Mouse (Mus musculus): Measurements from ENCODE around the gene Iqcn. TPM values are rescaled to one million over a fixed set of nuclear protein-coding genes. Genes with fewer than 3 reads are reported as not detected.

The Iqcn gene
- total and polyA plus RNA-seq, 3 experiments, result 0.06 TPM; not detected in 2

- Histone ChIP-seq H3K36me3 (ENCODE audit: control insufficient read depth, insufficient read depth, low read length) (peaks cover 2% of the 10 kb centered on the region; the same call in 1 of the 2 replicates), H3K27me3 (ENCODE audit: control insufficient read depth, insufficient read depth, low read length) (no peaks in the 10 kb centered on the region), H3K4me1 (ENCODE audit: control insufficient read depth, insufficient read depth, low read length) (peaks cover 17% of the 10 kb centered on the region), H3K27ac (peak overlapping the region; percentile 50), H3K9ac (ENCODE audit: low read depth, low read length) (no peak overlapping the region), H3K79me2 (replicated peaks; ENCODE audit: control insufficient read depth, insufficient read depth, low read length) (no peaks in the 10 kb centered on the region), H3K4me3 (no peak overlapping the region)
- 48% methylated on average over 2 of the region's 2 CpGs for WGBS
- peak in 1 of 2 experiments; percentile 53 for DNase-seq
- intact Hi-C loops (cut with DNase I), result loop anchor here (1.0 to 5.0 kb wide), 3 partner anchors 50 to 90 kb away; partner anchors contain the start of gene Rab3a
- no peak for TF ChIP-seq CTCF (IDR thresholded peaks at IDR 0.05)
- TF ChIP-seq EP300 (IDR thresholded peaks at IDR 0.05; ENCODE audit: insufficient read depth, low read depth, low read length), result no peak
- no peak for TF ChIP-seq POLR2A (IDR thresholded peaks at IDR 0.05; ENCODE audit: insufficient read depth, low read depth, low read length)
These were observed 1.0 kb upstream of the Iqcn start for GRCm38 (mm10) chr8:70701982-70702841.

GRCm38 (mm10) chr8:70702842-70703182 lies 445 bp upstream of the Iqcn start:
- peak overlapping the region; percentile 50 for H3K27ac ChIP-seq
- TF ChIP-seq POLR2A (IDR thresholded peaks at IDR 0.05; ENCODE audit: insufficient read depth, low read depth, low read length) (peak; percentile 43; the same call in 1 of the 2 replicates), EP300 (IDR thresholded peaks at IDR 0.05; ENCODE audit: insufficient read depth, low read depth, low read length) (no peak; the same call in 1 of the 2 replicates)
- no peaks in the 10 kb centered on the region for H3K79me2 ChIP-seq (replicated peaks; ENCODE audit: control insufficient read depth, insufficient read depth, low read length)
- peak; percentile 86 to 89 for DNase-seq
- no peak overlapping the region for H3K4me3 ChIP-seq
- peaks cover 13% of the 10 kb centered on the region for H3K4me1 ChIP-seq (ENCODE audit: control insufficient read depth, insufficient read depth, low read length)
- no peak overlapping the region for H3K9ac ChIP-seq (ENCODE audit: low read depth, low read length)
- no peaks in the 10 kb centered on the region for H3K27me3 ChIP-seq (ENCODE audit: control insufficient read depth, insufficient read depth, low read length)
- H3K36me3 ChIP-seq (ENCODE audit: control insufficient read depth, insufficient read depth, low read length), result peaks cover 2% of the 10 kb centered on the region; the same call in 1 of the 2 replicates
- intact Hi-C loops (cut with DNase I), result loop anchor here (5.0 kb wide), 2 partner anchors 49 to 91 kb away; partner anchors contain the start of gene Rab3a
- WGBS, result 28% methylated on average over 3 of the region's 3 CpGs

- H3K4me3 ChIP-seq, result no peak overlapping the region
- DNase-seq, result peak in 1 of 2 experiments; percentile 22
- TF ChIP-seq EP300 (IDR thresholded peaks at IDR 0.05; ENCODE audit: insufficient read depth, low read depth, low read length) (no peak), POLR2A (IDR thresholded peaks at IDR 0.05; ENCODE audit: insufficient read depth, low read depth, low read length) (no peak), CTCF (IDR thresholded peaks at IDR 0.05) (no peak)
- intact Hi-C loops (cut with DNase I), result no loop called here
- H3K79me2 ChIP-seq (replicated peaks; ENCODE audit: control insufficient read depth, insufficient read depth, low read length), result no peaks in the 10 kb centered on the region
- H3K4me1 ChIP-seq (ENCODE audit: control insufficient read depth, insufficient read depth, low read length), result peaks cover 3% of the 10 kb centered on the region; the same call in 1 of the 2 replicates
- no peaks in the 10 kb centered on the region for H3K27me3 ChIP-seq (ENCODE audit: control insufficient read depth, insufficient read depth, low read length)
- WGBS, result 87% methylated on average over 14 of the region's 14 CpGs
- no peak overlapping the region for H3K27ac ChIP-seq
- no peak overlapping the region for H3K9ac ChIP-seq (ENCODE audit: low read depth, low read length)
- H3K36me3 ChIP-seq (ENCODE audit: control insufficient read depth, insufficient read depth, low read length), result no peaks in the 10 kb centered on the region
These were observed 5.0 kb downstream of the Iqcn start for GRCm38 (mm10) chr8:70708281-70708680.

- no peak for TF ChIP-seq POLR2A (IDR thresholded peaks at IDR 0.05; ENCODE audit: insufficient read depth, low read depth, low read length)
- no peak for TF ChIP-seq CTCF (IDR thresholded peaks at IDR 0.05)
- no peak for TF ChIP-seq EP300 (IDR thresholded peaks at IDR 0.05; ENCODE audit: insufficient read depth, low read depth, low read length)
- intact Hi-C loops (cut with DNase I), result no loop called here
These were observed 6.5 kb downstream of the Iqcn start for GRCm38 (mm10) chr8:70709794-70710193.

GRCm38 (mm10) chr8:70710296-70710695 lies 7.0 kb downstream of the Iqcn start:
- peak in 1 of 2 experiments; percentile 34 for DNase-seq
- intact Hi-C loops (cut with DNase I), result no loop called here
- Histone ChIP-seq H3K79me2 (replicated peaks; ENCODE audit: control insufficient read depth, insufficient read depth, low read length) (no peaks in the 10 kb centered on the region), H3K9ac (ENCODE audit: low read depth, low read length) (no peak overlapping the region), H3K27me3 (ENCODE audit: control insufficient read depth, insufficient read depth, low read length) (no peaks in the 10 kb centered on the region), H3K27ac (no peak overlapping the region), H3K4me1 (ENCODE audit: control insufficient read depth, insufficient read depth, low read length) (peaks cover 3% of the 10 kb centered on the region; the same call in 1 of the 2 replicates), H3K36me3 (ENCODE audit: control insufficient read depth, insufficient read depth, low read length) (no peaks in the 10 kb centered on the region), H3K4me3 (no peak overlapping the region)
- WGBS, result 88% methylated on average over 1 of the region's 1 CpGs
- TF ChIP-seq EP300 (IDR thresholded peaks at IDR 0.05; ENCODE audit: insufficient read depth, low read depth, low read length) (0 out of 2 replicates have a peak, but pooled peaks have one; percentile 21), POLR2A (IDR thresholded peaks at IDR 0.05; ENCODE audit: insufficient read depth, low read depth, low read length) (no peak)

More at GRCm38 (mm10) chr8:70709794-70710193, 6.5 kb downstream of the Iqcn start:
- Histone ChIP-seq H3K27me3 (ENCODE audit: control insufficient read depth, insufficient read depth, low read length) (no peaks in the 10 kb centered on the region), H3K27ac (no peak overlapping the region), H3K79me2 (replicated peaks; ENCODE audit: control insufficient read depth, insufficient read depth, low read length) (no peaks in the 10 kb centered on the region), H3K9ac (ENCODE audit: low read depth, low read length) (no peak overlapping the region), H3K4me1 (ENCODE audit: control insufficient read depth, insufficient read depth, low read length) (peaks cover 3% of the 10 kb centered on the region; the same call in 1 of the 2 replicates), H3K36me3 (ENCODE audit: control insufficient read depth, insufficient read depth, low read length) (no peaks in the 10 kb centered on the region), H3K4me3 (no peak overlapping the region)
- WGBS, result 90% methylated on average over 9 of the region's 9 CpGs
- DNase-seq, result peak in 1 of 2 experiments; percentile 19

GRCm38 (mm10) chr8:70711041-70711440 lies 7.8 kb downstream of the Iqcn start:
- Histone ChIP-seq H3K27ac (no peak overlapping the region), H3K79me2 (replicated peaks; ENCODE audit: control insufficient read depth, insufficient read depth, low read length) (no peaks in the 10 kb centered on the region), H3K27me3 (ENCODE audit: control insufficient read depth, insufficient read depth, low read length) (no peaks in the 10 kb centered on the region), H3K4me1 (ENCODE audit: control insufficient read depth, insufficient read depth, low read length) (peaks cover 3% of the 10 kb centered on the region; the same call in 1 of the 2 replicates), H3K9ac (ENCODE audit: low read depth, low read length) (no peak overlapping the region), H3K36me3 (ENCODE audit: control insufficient read depth, insufficient read depth, low read length) (no peaks in the 10 kb centered on the region), H3K4me3 (no peak overlapping the region)
- intact Hi-C loops (cut with DNase I), result no loop called here
- no peak for DNase-seq
- TF ChIP-seq EP300 (IDR thresholded peaks at IDR 0.05; ENCODE audit: insufficient read depth, low read depth, low read length), result no peak
- 83% methylated on average over 11 of the region's 11 CpGs for WGBS
